In the genomic region with DNA sequence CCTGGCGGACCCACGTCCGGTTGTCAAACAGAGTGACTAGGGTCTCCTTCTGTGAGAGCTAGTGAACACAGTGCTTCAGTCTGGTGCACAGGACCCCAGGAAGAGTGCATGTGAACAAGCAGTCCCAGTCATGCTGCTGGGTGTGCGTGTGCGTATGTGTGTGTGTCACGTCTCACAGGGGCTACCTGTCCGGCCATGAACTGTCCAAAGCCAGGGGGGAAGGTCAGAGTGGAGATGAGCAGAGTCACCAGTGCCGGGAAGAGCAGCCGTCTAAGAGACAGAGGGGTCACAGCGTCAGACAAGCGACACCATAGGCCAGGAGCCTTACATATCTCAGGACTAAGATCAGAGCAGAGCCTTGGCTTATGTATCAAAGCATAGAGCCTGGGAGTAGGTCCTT, we compare ENCODE assay signal across 17 mouse cellular contexts.
"Had no signal": no experiment of that assay in that cellular context is flagged by ENCODE, and none has a peak within 500 bp of the region (broad histone marks: within the 10 kb centered on the region; RNA-seq: fewer than 3 reads in every experiment).

No protein-coding gene starts in this region.

- H3K9ac ChIP-seq: lung, embryonic 14.5 days; midbrain, embryonic 12.5 days; neural tube, embryonic 13.5 days; neural tube, embryonic 15.5 days had no signal

- DNase-seq: lung, embryonic 14.5 days; lung, postnatal 10 days; lung, postnatal 4 days; midbrain, embryonic 14.5 days; right cerebral cortex, adult 18-20 months; right cerebral cortex, postnatal 25 days; right cerebral cortex, postnatal 4 days; spleen, adult 18-20 months; thymus, adult 18-20 months; thymus, postnatal 14 days; thymus, postnatal 36 days had no signal

- H3K27me3 ChIP-seq: midbrain, embryonic 12.5 days; neural tube, embryonic 13.5 days; neural tube, embryonic 15.5 days had no signal

- ATAC-seq: midbrain, embryonic 16.5 days had no signal

- H3K9me3 ChIP-seq: midbrain, embryonic 10.5 days; midbrain, embryonic 12.5 days; neural tube, embryonic 13.5 days; neural tube, embryonic 15.5 days had no signal

- H3K4me2 ChIP-seq: lung, embryonic 14.5 days; midbrain, embryonic 12.5 days; neural tube, embryonic 13.5 days; neural tube, embryonic 15.5 days had no signal

- H3K27ac ChIP-seq: midbrain, embryonic 10.5 days; midbrain, embryonic 12.5 days; neural tube, embryonic 13.5 days; neural tube, embryonic 15.5 days had no signal

- H3K4me3 ChIP-seq: midbrain, embryonic 10.5 days; midbrain, embryonic 12.5 days; myocyte; neural tube, embryonic 13.5 days; neural tube, embryonic 15.5 days had no signal
